Mouse (Mus musculus) liver, embryonic 14.5 days (tissue): Measurements from ENCODE around the gene Map2k5. TPM values are rescaled to one million over a fixed set of nuclear protein-coding genes. Genes with fewer than 3 reads are reported as not detected.

Experiments
- ATAC-seq: fragments of 200-750 bp; cut with Nextera tagmentation; 2 replicates; pipeline ENCODE4 v1.8.0; 2017; ENCODE audit warnings: moderate number of reproducible peaks, mild to moderate bottlenecking, moderate library complexity; ENCODE audit not compliant: insufficient read depth
- DNase-seq, 3 experiments: peaks; one replicate each; pipeline ENCODE4 v3.0.0-alpha.2; 2012 to 2013; ENCODE audit warnings: low read depth in 3 of 3, low spot score in 3 of 3
- H3K27ac ChIP-seq: fragments of 300-500 bp; sonication (generic); 2 replicates; pipeline ENCODE4 v1.5.1; 2014; ENCODE audit warnings: moderate library complexity, mild to moderate bottlenecking, control low read depth, inconsistent platforms
- H3K27me3 ChIP-seq: fragments of 300-500 bp; sonication (generic); 2 replicates; pipeline ENCODE4 v1.6.1; 2014; ENCODE audit warnings: mild to moderate bottlenecking, low read length, moderate library complexity; ENCODE audit not compliant: control insufficient read depth, insufficient read depth
- H3K36me3 ChIP-seq: fragments of 300-500 bp; sonication (generic); replicated peaks from 2 replicates; pipeline ENCODE4 v1.6.1; 2014; ENCODE audit warnings: low read depth; ENCODE audit not compliant: control insufficient read depth, insufficient read depth
- H3K4me1 ChIP-seq, 2 experiments: fragments of 200-500 bp in 1 of 2; fragments of 300-500 bp in 1 of 2; sonication (generic) in 1 of 2; replicated peaks; 2 replicates each; pipeline ENCODE4 v1.6.1; 2012 to 2014; ENCODE audit warnings: antibody characterized with exemption in 1 of 2, inconsistent platforms in 1 of 2, low read length in 1 of 2; ENCODE audit not compliant: control insufficient read depth in 2 of 2, insufficient read depth in 2 of 2
- H3K4me2 ChIP-seq: fragments of 300-500 bp; sonication (generic); 2 replicates; pipeline ENCODE4 v1.6.1; 2014; ENCODE audit warnings: low read depth, mild to moderate bottlenecking, control low read depth, moderate library complexity
- H3K4me3 ChIP-seq, 2 experiments: fragments of 200-500 bp in 1 of 2; fragments of 300-500 bp in 1 of 2; sonication (generic) in 1 of 2; 2 replicates each; pipeline ENCODE4 v1.5.1; 2012 to 2014; ENCODE audit warnings: low read depth in 2 of 2, low read length in 2 of 2, mild to moderate bottlenecking in 2 of 2, control low read depth in 1 of 2, inconsistent platforms in 1 of 2, moderate library complexity in 1 of 2; ENCODE audit not compliant: insufficient read depth in 1 of 2
- H3K9ac ChIP-seq: fragments of 300-500 bp; sonication (generic); replicated peaks from 2 replicates; pipeline ENCODE4 v1.6.1; 2014; ENCODE audit warnings: mild to moderate bottlenecking, control low read depth, moderate library complexity
- H3K9me3 ChIP-seq: fragments of 300-500 bp; sonication (generic); 2 replicates; pipeline ENCODE4 v1.6.1; 2016; ENCODE audit warnings: low read length, mixed read lengths; ENCODE audit not compliant: control insufficient read depth
- CTCF ChIP-seq: IDR thresholded peaks from 2 replicates; pipeline ENCODE4 v1.5.1; 2016; ENCODE audit warnings: antibody characterized with exemption, low read depth, control low read depth
- EP300 ChIP-seq: IDR thresholded peaks from 2 replicates; pipeline ENCODE4 v1.6.1; 2016; ENCODE audit warnings: antibody characterized with exemption, low read depth
- WGBS: fragments of 180-500 bp; shearing (Covaris S2); extraction: QIAGEN DNeasy Blood & Tissue Kit; methylation state at CpG from one replicate; pipeline ENCODE4 v1.1.7; 2014; ENCODE audit not compliant: insufficient replicate concordance; 5-methylcytosine and 5-hydroxymethylcytosine counted together
- polyA plus RNA-seq, 2 experiments: library from polyadenylated mRNA; depleted of rRNA in 1 of 2; stranded (reverse) in 1 of 2; unstranded in 1 of 2; fragments of >200 nt; fragmentation: Nextera tagmentation in 1 of 2; extraction: Ambion mirVana in 1 of 2; gene quantifications; 2 replicates each; pipeline versions ENCODE4 v1.2.1 to v1.2.3; 2012 to 2014

The Map2k5 gene
- polyA plus RNA-seq, 2 experiments = 6.1 to 7.4 TPM

- H3K27ac ChIP-seq = no peak overlapping the region
- no peaks in the 10 kb centered on the region for H3K27me3 ChIP-seq
- H3K9me3 ChIP-seq = no peaks in the 10 kb centered on the region
- H3K4me1 ChIP-seq = no peaks in the 10 kb centered on the region
- ATAC-seq = no peak
- TF ChIP-seq EP300 = no peak
- TF ChIP-seq CTCF = no peak
- WGBS = 76% methylated on average over 7 of the region's 7 CpGs
- H3K36me3 ChIP-seq = no peaks in the 10 kb centered on the region; the same call in 1 of the 2 replicates
- no peak for DNase-seq
- H3K9ac ChIP-seq = no peak overlapping the region
- no peak overlapping the region for H3K4me2 ChIP-seq
- H3K4me3 ChIP-seq = no peak overlapping the region
Measured at GRCm38 (mm10) chr9:63295551-63295958, 82.1 kb downstream of the Map2k5 start.

- Histone ChIP-seq H3K4me1 (no peaks in the 10 kb centered on the region), H3K9ac (no peak overlapping the region), H3K27ac (no peak overlapping the region), H3K4me2 (no peak overlapping the region), H3K4me3 (no peak overlapping the region), H3K9me3 (no peaks in the 10 kb centered on the region), H3K36me3 (no peaks in the 10 kb centered on the region; the same call in 1 of the 2 replicates), H3K27me3 (no peaks in the 10 kb centered on the region)
- WGBS = 60% methylated on average over 6 of the region's 6 CpGs
- no peak for DNase-seq
- no peak for TF ChIP-seq EP300
- no peak for TF ChIP-seq CTCF
- ATAC-seq = no peak
Measured at GRCm38 (mm10) chr9:63294846-63295245, 82.9 kb downstream of the Map2k5 start.

DNA sequence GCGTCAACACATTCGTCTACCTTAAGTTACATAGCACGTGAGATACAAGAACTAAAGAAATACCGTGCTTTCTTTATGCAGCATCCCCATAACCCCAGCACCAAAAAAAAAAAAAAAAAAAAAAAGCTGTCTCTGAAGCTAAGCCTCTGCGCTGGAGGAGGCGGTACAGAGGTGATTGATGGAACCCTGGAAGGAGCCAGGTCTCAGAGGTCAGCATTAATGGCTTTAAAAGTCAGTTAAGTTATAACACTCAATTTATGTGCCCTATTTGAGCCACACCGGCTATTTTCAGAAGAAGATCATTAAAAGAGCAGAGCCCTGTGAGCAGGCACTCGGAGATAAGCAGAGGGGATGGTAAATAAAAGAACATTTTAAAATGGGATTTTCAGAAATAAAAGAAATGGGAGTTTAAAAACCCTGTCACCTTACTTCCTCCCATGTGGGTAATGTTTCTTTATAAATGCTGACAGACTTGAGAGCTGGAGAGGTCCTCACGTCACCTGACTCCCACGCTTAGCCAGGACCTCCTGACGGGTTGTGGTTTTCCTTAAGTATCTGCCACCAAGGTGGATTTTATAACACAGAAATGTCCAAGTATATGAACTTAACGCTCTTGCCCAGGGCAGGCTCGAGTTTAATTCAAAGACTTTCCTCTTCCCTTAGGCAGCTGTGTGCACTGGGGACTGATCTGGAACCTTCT lies 83.8 kb downstream of the Map2k5 start:
- H3K4me1 ChIP-seq = no peaks in the 10 kb centered on the region
- TF ChIP-seq EP300 = no peak
- TF ChIP-seq CTCF = no peak
- no peak for ATAC-seq
- no peak for DNase-seq
- no peaks in the 10 kb centered on the region for H3K9me3 ChIP-seq
- H3K36me3 ChIP-seq = no peaks in the 10 kb centered on the region; the same call in 1 of the 2 replicates
- H3K4me3 ChIP-seq = no peak overlapping the region
- WGBS = 73% methylated on average over 13 of the region's 13 CpGs
- H3K9ac ChIP-seq = no peak overlapping the region
- H3K27ac ChIP-seq = no peak overlapping the region
- H3K27me3 ChIP-seq = no peaks in the 10 kb centered on the region
- no peak overlapping the region for H3K4me2 ChIP-seq

DNA sequence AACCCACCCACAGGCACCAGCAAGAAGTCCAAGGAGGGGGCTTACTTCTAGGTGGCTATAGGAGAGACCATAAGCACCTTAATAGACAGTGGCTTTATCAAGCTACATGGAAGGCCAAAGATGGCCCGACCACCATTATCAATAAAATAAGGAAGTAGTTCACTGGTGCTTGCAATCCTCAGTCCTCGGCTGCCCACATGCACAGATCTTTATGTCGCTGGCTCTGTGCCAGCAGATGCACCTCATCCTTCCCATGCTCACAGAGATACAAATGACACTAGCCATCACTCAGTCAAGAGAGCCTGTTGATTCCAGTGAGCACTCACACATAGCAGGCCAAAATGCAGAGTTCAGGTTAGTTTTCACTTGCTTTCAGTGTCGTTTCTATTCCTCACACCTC lies 89.0 kb downstream of the Map2k5 start:
- Histone ChIP-seq H3K36me3 (no peaks in the 10 kb centered on the region; the same call in 1 of the 2 replicates), H3K27ac (no peak overlapping the region), H3K9ac (no peak overlapping the region), H3K27me3 (no peaks in the 10 kb centered on the region), H3K4me2 (no peak overlapping the region), H3K9me3 (no peaks in the 10 kb centered on the region), H3K4me1 (no peaks in the 10 kb centered on the region), H3K4me3 (no peak overlapping the region)
- WGBS = 65% methylated on average over 4 of the region's 4 CpGs
- ATAC-seq (no peak), DNase-seq (no peak)
- no peak for TF ChIP-seq EP300
- TF ChIP-seq CTCF = no peak

- H3K4me3 ChIP-seq = no peak overlapping the region
- H3K4me2 ChIP-seq = no peak overlapping the region
- TF ChIP-seq CTCF (no peak), EP300 (no peak)
- 79% methylated on average over 9 of the region's 9 CpGs for WGBS
- H3K27ac ChIP-seq = no peak overlapping the region
- DNase-seq (no peak), ATAC-seq (no peak)
- no peak overlapping the region for H3K9ac ChIP-seq
- no peaks in the 10 kb centered on the region for H3K4me1 ChIP-seq
- H3K36me3 ChIP-seq = no peaks in the 10 kb centered on the region
- H3K27me3 ChIP-seq = no peaks in the 10 kb centered on the region
- no peaks in the 10 kb centered on the region for H3K9me3 ChIP-seq
Measured at GRCm38 (mm10) chr9:63284392-63284791, 93.3 kb downstream of the Map2k5 start.
